Mouse (Mus musculus): ENCODE results near the gene Hes3.

- TF ChIP-seq POLR2A (IDR thresholded peaks at IDR 0.05; ENCODE audit: insufficient read depth, low read depth, low read length) (no peak), EP300 (IDR thresholded peaks at IDR 0.05; ENCODE audit: insufficient read depth, low read depth, low read length) (no peak)
Observed at GRCm38 (mm10) chr4:152333587-152333986, 42.1 kb upstream of the Hes3 start.
